Mouse (Mus musculus): ENCODE data around the gene Gadd45b. TPM values are rescaled to one million over a fixed set of nuclear protein-coding genes. Genes with fewer than 3 reads are reported as not detected.
A peak's percentile ranks its signal among the peaks of the same experiment; 100 is the strongest.

Gene Gadd45b
- polyA plus RNA-seq, 1 experiment from 2014 or later: 39.8 TPM

GRCm38 (mm10) chr10:80902273-80902940, 27.5 kb upstream of the Gadd45b start:
- WGBS: 91% methylated on average over 9 of the region's 9 CpGs
- H3K36me3 ChIP-seq (ENCODE audit: control insufficient read depth, insufficient read depth, low read length): peaks cover 73% of the 10 kb centered on the region

DNA sequence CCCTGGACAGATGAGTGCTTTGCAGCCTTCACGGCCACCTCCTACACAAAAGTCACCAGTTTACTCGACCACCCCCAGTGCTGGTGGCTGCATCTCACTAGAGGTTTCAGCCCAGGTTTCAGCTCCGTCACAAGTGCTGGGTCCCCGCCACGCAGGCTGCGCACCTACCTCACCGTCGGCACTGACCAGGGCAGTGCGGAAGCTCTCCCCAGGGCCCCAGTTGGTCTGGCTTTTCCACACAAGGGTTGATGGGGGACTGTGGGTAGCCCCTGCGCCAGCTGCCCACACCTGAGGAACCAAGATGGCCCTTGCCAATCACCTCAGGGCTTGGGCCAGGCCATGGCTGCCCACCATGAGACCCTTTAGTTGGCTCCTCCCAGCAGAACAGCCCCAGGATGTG, 26.6 kb upstream of the Gadd45b start:
- no peak for ATAC-seq (ENCODE audit: insufficient number of reproducible peaks, insufficient read depth, low FRiP score, low read depth)
- Histone ChIP-seq H3K27me3 (ENCODE audit: control insufficient read depth, insufficient read depth, low read length) (no peaks in the 10 kb centered on the region), H3K36me3 (ENCODE audit: control insufficient read depth, insufficient read depth, low read length) (peaks cover 80% of the 10 kb centered on the region), H3K4me2 (ENCODE audit: low read length) (no peak overlapping the region), H3K27ac (replicated peaks in 1 of 2; ENCODE audit: control insufficient read depth in 1 of 2, insufficient read depth in 1 of 2, low read depth in 2 of 2, low read length in 2 of 2) (no peak overlapping the region), H3K4me1 (ENCODE audit: control insufficient read depth in 2 of 2, insufficient read depth in 2 of 2, low read length in 2 of 2) (peaks cover 6 to 20% of the 10 kb centered on the region in 2 experiments), H3K9me3 (ENCODE audit: control insufficient read depth, low read length) (no peaks in the 10 kb centered on the region), H3K4me3 (ENCODE audit: control insufficient read depth in 1 of 2, insufficient read depth in 1 of 2, low read depth in 1 of 2, low read length in 2 of 2) (no peak overlapping the region), H3K9ac (ENCODE audit: low read length) (no peak overlapping the region)
- WGBS: 89% methylated on average over 10 of the region's 10 CpGs

More at GRCm38 (mm10) chr10:80902273-80902940, 27.5 kb upstream of the Gadd45b start:
- no peak for ATAC-seq (ENCODE audit: insufficient number of reproducible peaks, insufficient read depth, low FRiP score, low read depth)
- Histone ChIP-seq H3K9ac (ENCODE audit: low read length) (no peak overlapping the region), H3K4me3 (ENCODE audit: control insufficient read depth in 1 of 2, insufficient read depth in 1 of 2, low read depth in 1 of 2, low read length in 2 of 2) (no peak overlapping the region), H3K9me3 (ENCODE audit: control insufficient read depth, low read length) (no peaks in the 10 kb centered on the region), H3K27me3 (ENCODE audit: control insufficient read depth, insufficient read depth, low read length) (no peaks in the 10 kb centered on the region), H3K4me1 (ENCODE audit: control insufficient read depth in 2 of 2, insufficient read depth in 2 of 2, low read length in 2 of 2) (peaks cover 6 to 25% of the 10 kb centered on the region in 2 experiments), H3K27ac (replicated peaks in 1 of 2; ENCODE audit: control insufficient read depth in 1 of 2, insufficient read depth in 1 of 2, low read depth in 2 of 2, low read length in 2 of 2) (no peak overlapping the region), H3K4me2 (ENCODE audit: low read length) (no peak overlapping the region)

DNA sequence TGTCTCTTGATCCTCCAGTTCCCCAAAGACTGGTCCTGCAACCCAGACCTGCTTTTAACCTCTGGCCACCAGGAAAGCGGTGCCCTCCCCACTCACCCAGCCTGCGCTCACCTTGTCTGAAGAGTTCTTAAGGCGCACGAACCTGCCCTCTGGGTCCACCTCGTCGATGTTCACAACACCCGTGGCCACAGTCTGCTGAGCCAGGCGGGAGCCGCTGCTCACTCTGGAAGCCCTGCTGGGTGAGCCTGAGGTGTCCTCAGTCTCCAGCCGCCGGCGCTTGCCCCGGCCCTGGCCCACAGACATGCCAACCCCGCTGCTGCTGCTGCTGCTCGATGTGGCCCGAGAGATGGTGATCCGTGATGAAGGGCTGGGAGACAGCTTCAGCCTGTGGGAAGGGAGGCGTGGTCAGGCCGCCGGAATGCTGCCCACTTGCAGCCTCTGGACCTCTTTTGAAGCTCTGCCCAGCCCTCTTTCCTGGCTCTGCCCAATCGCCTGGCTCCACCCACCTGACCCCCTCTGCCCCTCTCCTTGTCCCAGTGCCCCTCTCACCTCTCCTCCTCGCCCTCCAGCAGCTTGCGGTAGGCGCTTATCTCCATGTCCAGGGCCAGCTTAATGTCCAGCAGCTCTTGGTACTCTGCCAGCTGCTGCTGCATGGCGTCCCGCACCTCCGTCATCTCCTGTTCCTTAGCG, 25.7 kb upstream of the Gadd45b start:
- ATAC-seq (ENCODE audit: insufficient number of reproducible peaks, insufficient read depth, low FRiP score, low read depth): no peak
- H3K4me1 ChIP-seq (ENCODE audit: control insufficient read depth in 2 of 2, insufficient read depth in 2 of 2, low read length in 2 of 2): peaks cover 6 to 16% of the 10 kb centered on the region in 2 experiments
- no peak overlapping the region for H3K9ac ChIP-seq (ENCODE audit: low read length)
- H3K36me3 ChIP-seq (ENCODE audit: control insufficient read depth, insufficient read depth, low read length): peaks cover 80% of the 10 kb centered on the region
- H3K9me3 ChIP-seq (ENCODE audit: control insufficient read depth, low read length): no peaks in the 10 kb centered on the region
- no peak overlapping the region for H3K4me3 ChIP-seq (ENCODE audit: control insufficient read depth in 1 of 2, insufficient read depth in 1 of 2, low read depth in 1 of 2, low read length in 2 of 2)
- WGBS: 70% methylated on average over 28 of the region's 28 CpGs
- no peaks in the 10 kb centered on the region for H3K27me3 ChIP-seq (ENCODE audit: control insufficient read depth, insufficient read depth, low read length)
- no peak overlapping the region for H3K4me2 ChIP-seq (ENCODE audit: low read length)
- H3K27ac ChIP-seq (replicated peaks in 1 of 2; ENCODE audit: control insufficient read depth in 1 of 2, insufficient read depth in 1 of 2, low read depth in 2 of 2, low read length in 2 of 2): 0 out of 4 replicates have a peak overlapping the region, but pooled peaks of 1 of the 2 experiments have one; percentile 19

- peaks cover 80% of the 10 kb centered on the region for H3K36me3 ChIP-seq (ENCODE audit: control insufficient read depth, insufficient read depth, low read length)
- WGBS: 88% methylated on average over 11 of the region's 11 CpGs
- no peaks in the 10 kb centered on the region for H3K9me3 ChIP-seq (ENCODE audit: control insufficient read depth, low read length)
- no peak for ATAC-seq (ENCODE audit: insufficient number of reproducible peaks, insufficient read depth, low FRiP score, low read depth)
- no peak overlapping the region for H3K27ac ChIP-seq (replicated peaks in 1 of 2; ENCODE audit: control insufficient read depth in 1 of 2, insufficient read depth in 1 of 2, low read depth in 2 of 2, low read length in 2 of 2)
- no peaks in the 10 kb centered on the region for H3K27me3 ChIP-seq (ENCODE audit: control insufficient read depth, insufficient read depth, low read length)
- H3K4me1 ChIP-seq (ENCODE audit: control insufficient read depth in 2 of 2, insufficient read depth in 2 of 2, low read length in 2 of 2): peaks cover 3 to 10% of the 10 kb centered on the region in 2 experiments
- H3K4me2 ChIP-seq (ENCODE audit: low read length): no peak overlapping the region
- no peak overlapping the region for H3K4me3 ChIP-seq (ENCODE audit: control insufficient read depth in 1 of 2, insufficient read depth in 1 of 2, low read depth in 1 of 2, low read length in 2 of 2)
- no peak overlapping the region; the same call in 1 of the 2 replicates for H3K9ac ChIP-seq (ENCODE audit: low read length)
These were observed 25.2 kb upstream of the Gadd45b start for GRCm38 (mm10) chr10:80904709-80905108.

- H3K27ac ChIP-seq (replicated peaks in 1 of 2; ENCODE audit: control insufficient read depth in 1 of 2, insufficient read depth in 1 of 2, low read depth in 2 of 2, low read length in 2 of 2): no peak overlapping the region
- 95% methylated on average over 22 of the region's 22 CpGs for WGBS
- no peaks in the 10 kb centered on the region for H3K27me3 ChIP-seq (ENCODE audit: control insufficient read depth, insufficient read depth, low read length)
- H3K9me3 ChIP-seq (ENCODE audit: control insufficient read depth, low read length): no peaks in the 10 kb centered on the region
- ATAC-seq (ENCODE audit: insufficient number of reproducible peaks, insufficient read depth, low FRiP score, low read depth): no peak
- H3K9ac ChIP-seq (ENCODE audit: low read length): no peak overlapping the region
- H3K4me2 ChIP-seq (ENCODE audit: low read length): no peak overlapping the region
- no peaks in the 10 kb centered on the region for H3K4me1 ChIP-seq (ENCODE audit: control insufficient read depth in 2 of 2, insufficient read depth in 2 of 2, low read length in 2 of 2)
- H3K4me3 ChIP-seq (ENCODE audit: control insufficient read depth in 1 of 2, insufficient read depth in 1 of 2, low read depth in 1 of 2, low read length in 2 of 2): no peak overlapping the region
- H3K36me3 ChIP-seq (ENCODE audit: control insufficient read depth, insufficient read depth, low read length): peaks cover 81% of the 10 kb centered on the region
These were observed 20.3 kb upstream of the Gadd45b start for GRCm38 (mm10) chr10:80909375-80910162.

DNA sequence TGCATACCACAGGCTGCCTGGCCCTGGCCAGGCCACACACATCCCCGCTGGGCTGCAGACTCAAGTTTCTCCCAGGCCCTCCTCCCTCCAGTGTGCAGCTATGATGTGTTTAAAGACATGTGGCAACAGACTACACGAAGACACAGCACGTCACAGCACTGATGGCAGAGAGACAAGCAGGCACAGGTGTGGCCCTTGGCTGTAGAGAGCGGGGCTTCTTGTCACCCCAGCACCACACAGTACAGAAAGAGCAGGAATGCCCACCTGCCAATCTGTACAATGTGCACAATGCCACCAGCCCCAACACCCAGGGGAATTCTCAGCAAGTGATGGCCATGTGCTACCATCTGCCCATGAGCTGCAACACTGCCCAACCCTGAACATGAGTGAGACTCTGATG, 18.5 kb upstream of the Gadd45b start:
- Histone ChIP-seq H3K36me3 (ENCODE audit: control insufficient read depth, insufficient read depth, low read length) (peaks cover 63% of the 10 kb centered on the region), H3K9ac (ENCODE audit: low read length) (no peak overlapping the region), H3K4me3 (ENCODE audit: control insufficient read depth in 1 of 2, insufficient read depth in 1 of 2, low read depth in 1 of 2, low read length in 2 of 2) (no peak overlapping the region), H3K27ac (replicated peaks in 1 of 2; ENCODE audit: control insufficient read depth in 1 of 2, insufficient read depth in 1 of 2, low read depth in 2 of 2, low read length in 2 of 2) (no peak overlapping the region), H3K4me1 (ENCODE audit: control insufficient read depth in 2 of 2, insufficient read depth in 2 of 2, low read length in 2 of 2) (peaks cover 0 to 7% of the 10 kb centered on the region in 2 experiments; a peak in 1 of 4 replicates), H3K9me3 (ENCODE audit: control insufficient read depth, low read length) (no peaks in the 10 kb centered on the region), H3K4me2 (ENCODE audit: low read length) (no peak overlapping the region), H3K27me3 (ENCODE audit: control insufficient read depth, insufficient read depth, low read length) (no peaks in the 10 kb centered on the region)
- WGBS: 86% methylated on average over 4 of the region's 4 CpGs
- no peak for ATAC-seq (ENCODE audit: insufficient number of reproducible peaks, insufficient read depth, low FRiP score, low read depth)

DNA sequence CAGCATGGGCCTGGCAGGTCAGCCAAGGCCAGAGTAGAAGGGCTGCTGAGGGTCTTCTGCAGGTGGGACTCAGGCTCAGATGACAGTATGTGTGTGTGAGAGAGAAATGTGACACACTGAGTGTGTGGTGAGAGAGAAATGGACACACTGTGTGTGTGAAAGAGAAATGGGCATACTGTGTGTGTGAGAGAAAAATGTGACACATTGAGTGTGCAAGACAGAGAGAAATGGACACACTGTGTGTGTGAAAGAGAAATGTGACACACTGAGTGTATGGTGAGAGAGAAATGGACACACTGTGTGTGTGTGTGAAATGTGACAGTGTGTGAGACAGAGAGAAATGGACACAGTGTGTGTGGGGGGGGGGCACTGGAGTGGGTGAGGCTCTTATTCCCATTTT, 18.0 kb upstream of the Gadd45b start:
- Histone ChIP-seq H3K27ac (replicated peaks in 1 of 2; ENCODE audit: control insufficient read depth in 1 of 2, insufficient read depth in 1 of 2, low read depth in 2 of 2, low read length in 2 of 2) (no peak overlapping the region), H3K4me1 (ENCODE audit: control insufficient read depth in 2 of 2, insufficient read depth in 2 of 2, low read length in 2 of 2) (peaks cover 0 to 9% of the 10 kb centered on the region in 2 experiments; a peak in 1 of 4 replicates), H3K9ac (ENCODE audit: low read length) (no peak overlapping the region), H3K4me3 (ENCODE audit: control insufficient read depth in 1 of 2, insufficient read depth in 1 of 2, low read depth in 1 of 2, low read length in 2 of 2) (no peak overlapping the region), H3K4me2 (ENCODE audit: low read length) (no peak overlapping the region), H3K27me3 (ENCODE audit: control insufficient read depth, insufficient read depth, low read length) (no peaks in the 10 kb centered on the region), H3K9me3 (ENCODE audit: control insufficient read depth, low read length) (no peaks in the 10 kb centered on the region), H3K36me3 (ENCODE audit: control insufficient read depth, insufficient read depth, low read length) (peaks cover 61% of the 10 kb centered on the region)
- no peak for ATAC-seq (ENCODE audit: insufficient number of reproducible peaks, insufficient read depth, low FRiP score, low read depth)
